Mouse (Mus musculus) liver, embryonic 15.5 days (tissue): ENCODE results near the gene Frmd5. TPM values are rescaled to one million over a fixed set of nuclear protein-coding genes. Genes with fewer than 3 reads are reported as not detected.

Source experiments
- ATAC-seq: fragments of 200-750 bp; cut with Nextera tagmentation; 2 replicates; pipeline ENCODE4 v1.8.0; 2017; ENCODE audit warnings: moderate number of reproducible peaks, mild to moderate bottlenecking, moderate library complexity; ENCODE audit not compliant: insufficient read depth
- H3K27ac ChIP-seq: fragments of 300-500 bp; sonication (generic); replicated peaks from 2 replicates; pipeline ENCODE4 v1.5.1; 2015; ENCODE audit warnings: mild to moderate bottlenecking, inconsistent platforms
- H3K27me3 ChIP-seq: fragments of 300-500 bp; sonication (generic); 2 replicates; pipeline ENCODE4 v1.6.1; 2015; ENCODE audit warnings: mild to moderate bottlenecking, inconsistent platforms
- H3K36me3 ChIP-seq: fragments of 300-500 bp; sonication (generic); replicated peaks from 2 replicates; pipeline ENCODE4 v1.6.1; 2015; ENCODE audit warnings: moderate library complexity, mild to moderate bottlenecking, inconsistent platforms
- H3K4me1 ChIP-seq: fragments of 300-500 bp; sonication (generic); replicated peaks from 2 replicates; pipeline ENCODE4 v1.6.1; 2015; ENCODE audit warnings: inconsistent platforms
- H3K4me2 ChIP-seq: fragments of 300-500 bp; sonication (generic); 2 replicates; pipeline ENCODE4 v1.6.1; 2015; ENCODE audit warnings: moderate library complexity, mild to moderate bottlenecking, inconsistent platforms
- H3K4me3 ChIP-seq: fragments of 300-500 bp; sonication (generic); replicated peaks from 2 replicates; pipeline ENCODE4 v1.5.1; 2015; ENCODE audit warnings: mild to moderate bottlenecking, inconsistent platforms
- H3K9ac ChIP-seq: fragments of 300-500 bp; sonication (generic); 2 replicates; pipeline ENCODE4 v1.6.1; 2015; ENCODE audit warnings: moderate library complexity, mild to moderate bottlenecking, inconsistent platforms
- H3K9me3 ChIP-seq: fragments of 300-500 bp; sonication (generic); replicated peaks from 2 replicates; pipeline ENCODE4 v1.6.1; 2016; ENCODE audit warnings: inconsistent platforms
- WGBS: fragments of 180-500 bp; shearing (Covaris S2); methylation state at CpG from one replicate; pipeline ENCODE4 v1.1.7; 2015; ENCODE audit warnings: mixed read lengths; ENCODE audit not compliant: insufficient replicate concordance; 5-methylcytosine and 5-hydroxymethylcytosine counted together
- polyA plus RNA-seq: library from polyadenylated mRNA; unstranded; fragments of >200 nt; fragmentation: Nextera tagmentation; extraction: Ambion mirVana; gene quantifications from 2 replicates; pipeline ENCODE4 v1.2.1, GENCODE M21; 2015

Frmd5 gene
- polyA plus RNA-seq, 1 experiment from 2014 or later = 0.13 TPM

DNA sequence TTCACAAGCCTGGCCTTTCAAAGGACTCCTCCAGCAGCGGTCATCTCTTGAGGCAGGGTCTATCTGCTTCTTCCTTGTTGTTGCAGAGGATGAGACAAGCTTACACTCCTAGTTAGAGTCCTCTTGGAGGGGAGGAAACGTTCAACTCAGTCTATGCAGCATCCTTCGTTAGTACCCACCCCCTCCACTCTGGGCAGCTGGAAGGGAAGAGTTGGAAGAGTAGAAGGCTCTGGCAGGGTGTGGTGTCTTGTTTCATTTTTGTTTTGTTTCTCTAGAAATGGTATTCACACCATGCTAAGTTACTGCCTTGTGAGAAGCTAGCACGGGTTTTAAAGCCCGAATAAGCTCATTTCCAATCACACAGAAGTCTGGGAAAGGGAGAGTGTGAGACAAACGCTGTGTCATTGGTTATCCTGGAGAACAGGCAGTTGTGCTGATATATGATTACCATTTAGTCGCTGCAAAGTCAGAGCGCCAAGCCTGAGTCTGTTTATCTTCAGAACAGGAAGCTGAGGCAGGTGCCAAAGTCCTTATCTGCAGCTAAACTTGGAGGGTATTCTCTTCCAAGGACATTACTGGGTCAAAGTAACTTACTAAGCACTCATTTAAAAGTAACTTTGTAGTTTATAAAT lies 212.1 kb downstream of the Frmd5 start:
- Histone ChIP-seq H3K9ac (no peak overlapping the region), H3K36me3 (no peaks in the 10 kb centered on the region), H3K27ac (no peak overlapping the region), H3K4me3 (no peak overlapping the region), H3K9me3 (no peaks in the 10 kb centered on the region), H3K4me2 (peak overlapping the region; percentile 31; the same call in 1 of the 2 replicates), H3K27me3 (0 out of 2 replicates have a peak, but pooled peaks cover 5% of the 10 kb centered on the region), H3K4me1 (peaks cover 18% of the 10 kb centered on the region)
- WGBS = 11% methylated on average over 8 of the region's 8 CpGs
- ATAC-seq = peak; percentile 56

DNA sequence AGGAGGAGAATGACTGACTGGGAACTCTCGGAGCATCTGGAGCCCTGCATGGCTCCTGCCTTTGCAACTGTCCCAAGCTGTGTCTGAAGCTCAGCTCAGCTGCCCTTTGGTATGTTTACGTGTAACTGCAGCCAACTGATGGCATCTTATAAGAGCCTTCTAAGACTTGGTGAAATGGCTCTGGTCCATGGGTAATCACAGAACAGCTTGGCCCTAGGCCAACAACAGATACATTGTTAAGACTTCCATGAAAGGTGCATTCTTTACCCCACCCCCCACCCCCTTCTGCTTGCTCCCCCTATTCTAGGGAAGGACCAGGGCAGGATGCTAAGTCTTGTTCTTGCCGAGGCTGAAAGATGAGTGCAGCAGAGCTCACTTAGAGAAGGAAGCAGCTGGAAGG lies 212.8 kb downstream of the Frmd5 start:
- Histone ChIP-seq H3K27me3 (0 out of 2 replicates have a peak, but pooled peaks cover 5% of the 10 kb centered on the region), H3K36me3 (no peaks in the 10 kb centered on the region), H3K4me3 (no peak overlapping the region), H3K9ac (no peak overlapping the region), H3K27ac (no peak overlapping the region), H3K4me1 (peaks cover 18% of the 10 kb centered on the region), H3K4me2 (peak overlapping the region; percentile 31; the same call in 1 of the 2 replicates), H3K9me3 (no peaks in the 10 kb centered on the region)
- WGBS = 32% methylated on average over 3 of the region's 3 CpGs
- no peak for ATAC-seq

DNA sequence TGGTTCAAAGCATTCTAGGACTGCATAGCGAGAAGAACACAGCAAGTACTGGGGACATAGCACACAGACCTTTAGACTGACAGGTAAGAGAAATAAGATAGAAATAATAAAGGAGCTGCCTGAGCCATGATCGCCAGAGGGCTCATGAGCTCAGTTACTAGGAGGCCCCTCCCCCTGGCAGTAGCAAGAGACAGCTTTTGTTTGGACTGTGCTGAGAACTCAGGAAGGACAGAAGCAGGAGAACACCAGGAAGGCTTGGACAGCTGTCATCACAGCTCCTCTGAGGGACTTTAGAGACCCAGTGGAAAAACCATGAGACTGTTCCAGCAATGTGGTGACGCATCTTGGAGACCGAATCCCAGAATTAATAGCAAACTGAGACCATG lies 218.6 kb downstream of the Frmd5 start:
- H3K9ac ChIP-seq = no peak overlapping the region
- no peaks in the 10 kb centered on the region for H3K36me3 ChIP-seq
- H3K4me3 ChIP-seq = no peak overlapping the region
- H3K27ac ChIP-seq = no peak overlapping the region
- H3K4me1 ChIP-seq = peaks cover 15% of the 10 kb centered on the region
- H3K4me2 ChIP-seq = no peak overlapping the region
- ATAC-seq = no peak
- H3K9me3 ChIP-seq = no peaks in the 10 kb centered on the region
- 52% methylated on average over 4 of the region's 4 CpGs for WGBS
- 0 out of 2 replicates have a peak, but pooled peaks cover 2% of the 10 kb centered on the region for H3K27me3 ChIP-seq

DNA sequence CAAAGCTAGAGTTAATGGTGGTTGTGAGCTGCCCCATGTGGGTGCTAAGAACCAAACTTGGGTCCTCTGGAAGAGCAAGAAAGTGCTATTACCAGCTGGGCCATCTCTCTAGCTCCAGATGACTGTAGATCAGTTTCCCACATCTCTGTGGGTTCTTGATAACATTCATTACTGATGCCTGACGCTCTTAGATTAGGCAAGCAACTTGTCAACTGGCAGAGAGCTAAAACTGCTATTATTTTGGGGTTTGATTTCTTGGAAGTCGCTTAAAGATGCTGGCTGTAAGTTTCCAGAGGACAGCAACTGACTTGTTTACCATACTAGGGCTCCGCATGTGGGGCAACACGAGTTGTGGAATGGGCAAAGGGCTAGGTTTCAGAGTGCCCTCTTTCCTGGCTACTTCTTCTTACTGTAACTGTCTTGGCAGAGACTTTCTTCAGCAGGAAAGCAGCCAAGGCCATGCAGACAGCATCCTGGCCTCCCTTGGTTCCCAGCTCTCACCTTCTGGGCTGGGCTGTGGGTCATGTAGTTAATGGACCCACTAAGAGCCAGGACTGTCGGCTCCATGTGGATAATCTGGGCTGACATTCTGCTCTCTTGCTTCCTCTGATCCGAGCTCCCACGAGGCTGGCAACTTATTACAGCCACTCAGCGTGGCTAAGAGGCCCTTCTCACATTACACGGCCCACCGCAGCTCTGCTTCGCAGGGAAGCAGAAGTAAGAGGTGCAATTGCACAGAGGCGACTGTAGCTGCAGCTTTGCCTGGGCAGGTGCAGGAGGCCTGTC lies 219.2 kb downstream of the Frmd5 start:
- Histone ChIP-seq H3K9me3 (no peaks in the 10 kb centered on the region), H3K36me3 (no peaks in the 10 kb centered on the region), H3K27me3 (0 out of 2 replicates have a peak, but pooled peaks cover 2% of the 10 kb centered on the region), H3K4me2 (no peak overlapping the region), H3K9ac (no peak overlapping the region), H3K27ac (no peak overlapping the region), H3K4me1 (peaks cover 15% of the 10 kb centered on the region), H3K4me3 (no peak overlapping the region)
- ATAC-seq = no peak; the same call in 1 of the 2 replicates
- WGBS = 11% methylated on average over 12 of the region's 12 CpGs

DNA sequence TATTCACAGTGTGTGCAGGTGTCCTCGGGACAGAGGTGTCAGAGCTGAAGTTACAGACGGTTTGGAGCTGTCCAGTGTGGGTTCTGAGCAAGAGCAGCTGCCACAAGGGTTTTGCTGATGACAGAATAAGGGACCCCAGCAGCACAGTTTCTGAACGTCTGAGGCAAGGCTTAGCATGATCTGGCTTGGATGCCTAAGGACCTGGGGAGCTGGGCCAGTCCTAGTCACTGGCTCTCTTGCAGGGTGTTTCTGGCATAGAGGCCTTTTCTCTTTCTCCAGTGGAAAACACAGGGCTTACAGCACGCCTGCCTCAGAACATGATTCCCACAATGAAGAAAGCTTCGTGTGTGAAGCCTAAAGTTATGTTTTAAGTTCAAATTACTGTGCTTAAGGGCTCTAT lies 222.2 kb downstream of the Frmd5 start:
- ATAC-seq = no peak
- WGBS = 49% methylated on average over 5 of the region's 5 CpGs
- Histone ChIP-seq H3K9me3 (no peaks in the 10 kb centered on the region), H3K4me1 (peaks cover 15% of the 10 kb centered on the region), H3K27ac (no peak overlapping the region), H3K36me3 (no peaks in the 10 kb centered on the region), H3K4me3 (no peak overlapping the region), H3K4me2 (no peak overlapping the region), H3K9ac (no peak overlapping the region), H3K27me3 (no peaks in the 10 kb centered on the region)

DNA sequence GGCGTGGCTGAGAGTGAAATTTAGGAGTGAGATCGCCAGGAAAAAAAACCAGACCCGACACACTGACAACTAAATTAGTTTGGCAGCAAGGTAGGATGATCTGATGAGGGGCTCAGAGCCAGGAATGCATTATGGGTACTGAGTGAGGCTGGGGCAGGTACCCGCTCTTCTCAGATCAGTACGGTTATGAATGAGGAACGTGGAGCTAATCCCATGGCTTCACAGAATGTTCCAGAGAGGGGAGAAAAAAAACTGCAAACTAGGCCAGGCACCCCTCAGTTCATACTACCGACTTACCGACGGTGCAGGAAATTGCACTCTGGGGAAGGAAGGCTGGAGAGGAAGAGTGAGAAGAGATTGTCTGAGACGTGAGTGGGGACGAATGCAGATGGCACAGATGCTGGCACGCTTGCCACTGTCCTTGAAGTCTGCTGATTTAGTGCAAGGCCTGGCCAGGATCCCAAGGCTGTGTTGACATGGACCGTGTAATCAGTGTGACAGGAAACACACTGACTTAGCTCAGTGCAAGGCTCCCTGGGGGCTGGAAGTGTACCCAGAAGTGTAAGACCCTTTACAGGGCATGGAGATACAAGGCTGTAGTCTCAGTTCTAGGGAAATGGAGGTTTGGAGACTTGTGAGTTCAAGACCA lies 223.3 kb downstream of the Frmd5 start:
- Histone ChIP-seq H3K36me3 (no peaks in the 10 kb centered on the region), H3K27me3 (no peaks in the 10 kb centered on the region), H3K9me3 (no peaks in the 10 kb centered on the region), H3K4me2 (no peak overlapping the region), H3K4me1 (peaks cover 14% of the 10 kb centered on the region), H3K4me3 (no peak overlapping the region), H3K9ac (no peak overlapping the region), H3K27ac (no peak overlapping the region)
- no peak for ATAC-seq
- WGBS = 45% methylated on average over 13 of the region's 13 CpGs

DNA sequence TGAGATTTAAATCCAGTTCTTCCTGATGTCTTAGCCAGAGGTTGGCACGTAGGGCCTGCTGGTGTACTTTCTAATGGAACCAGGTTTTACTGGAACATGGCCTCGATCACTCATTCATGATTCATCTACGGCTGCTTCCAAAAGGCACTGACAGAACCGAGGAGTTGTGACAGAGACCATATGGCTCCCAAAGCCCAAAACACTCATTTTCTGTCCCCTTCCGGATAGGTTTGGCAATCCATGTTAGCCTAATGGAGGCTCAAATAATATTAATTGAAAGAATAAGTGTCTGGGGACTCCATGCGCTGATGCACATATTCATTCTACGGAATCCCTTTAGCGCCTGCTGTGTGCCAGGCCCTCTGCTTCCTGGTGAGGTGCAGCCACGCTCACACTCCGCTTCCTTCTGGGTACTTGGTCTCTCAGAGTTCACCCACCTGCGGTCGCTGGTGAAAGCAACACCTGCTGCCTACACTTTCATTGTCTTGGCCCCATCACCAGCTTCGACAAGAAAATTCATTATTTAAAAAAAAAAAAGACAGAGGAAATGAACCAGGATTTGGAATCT lies 224.0 kb downstream of the Frmd5 start:
- Histone ChIP-seq H3K4me2 (no peak overlapping the region), H3K27ac (no peak overlapping the region), H3K9me3 (no peaks in the 10 kb centered on the region), H3K4me3 (no peak overlapping the region), H3K4me1 (peaks cover 7% of the 10 kb centered on the region), H3K9ac (no peak overlapping the region), H3K36me3 (no peaks in the 10 kb centered on the region), H3K27me3 (no peaks in the 10 kb centered on the region)
- 73% methylated on average over 13 of the region's 13 CpGs for WGBS
- ATAC-seq = no peak

DNA sequence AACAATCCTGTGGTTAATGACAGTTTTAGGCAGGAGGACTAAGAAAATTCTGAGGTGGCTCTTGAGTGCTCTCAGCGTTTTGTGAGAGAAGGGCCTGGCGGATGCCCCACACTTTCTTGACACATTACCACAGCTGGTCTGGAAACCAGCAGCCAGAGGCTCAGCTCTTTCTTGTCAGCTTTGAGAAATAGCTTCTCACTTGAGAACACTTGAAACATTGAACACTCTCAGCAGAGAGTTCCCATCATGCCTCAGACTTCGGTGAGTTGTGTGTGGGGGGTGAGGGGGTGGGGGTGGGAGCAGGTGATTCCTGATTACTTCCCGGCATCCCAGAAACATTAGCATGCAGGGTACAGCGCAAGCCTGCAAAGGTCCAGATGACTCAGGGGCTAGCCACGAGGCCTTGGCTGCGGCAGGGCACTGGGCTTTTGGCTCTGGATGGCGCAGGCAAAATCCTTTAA lies 231.1 kb downstream of the Frmd5 start:
- H3K4me1 ChIP-seq = 0 out of 2 replicates have a peak, but pooled peaks cover 3% of the 10 kb centered on the region
- no peak overlapping the region for H3K4me3 ChIP-seq
- H3K9ac ChIP-seq = no peak overlapping the region
- no peak for ATAC-seq
- H3K27me3 ChIP-seq = no peaks in the 10 kb centered on the region
- 69% methylated on average over 8 of the region's 8 CpGs for WGBS
- H3K27ac ChIP-seq = no peak overlapping the region
- no peaks in the 10 kb centered on the region for H3K36me3 ChIP-seq
- H3K9me3 ChIP-seq = no peaks in the 10 kb centered on the region
- H3K4me2 ChIP-seq = no peak overlapping the region

DNA sequence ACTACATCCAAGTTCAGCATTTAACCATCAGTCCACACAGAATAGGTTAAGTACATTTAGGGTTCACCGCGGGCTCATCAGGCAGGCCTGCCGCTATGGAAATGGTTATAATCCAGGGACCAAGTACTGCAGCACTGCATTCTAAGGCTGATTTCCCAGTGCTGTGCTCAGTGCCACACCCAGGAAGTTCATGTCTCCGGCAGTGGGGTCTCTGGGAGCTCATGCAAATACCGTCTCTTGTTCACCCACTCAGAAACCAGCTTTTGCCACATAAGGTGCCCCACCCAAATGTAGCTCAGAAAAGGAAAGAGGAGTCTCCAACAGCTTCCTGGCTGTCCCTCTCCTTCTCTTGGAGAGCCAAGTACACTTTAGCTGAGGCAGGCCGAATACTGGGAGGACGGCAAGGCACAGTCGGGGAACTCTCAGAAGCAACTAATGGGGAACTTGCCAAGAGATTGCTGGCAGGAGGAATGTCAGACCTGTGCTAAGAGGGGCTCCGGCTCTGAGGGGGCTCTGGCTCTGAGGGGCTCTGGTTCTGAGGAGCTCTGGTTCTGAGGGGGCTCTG lies 232.7 kb downstream of the Frmd5 start:
- no peaks in the 10 kb centered on the region for H3K27me3 ChIP-seq
- no peaks in the 10 kb centered on the region for H3K36me3 ChIP-seq
- no peak overlapping the region for H3K4me2 ChIP-seq
- H3K4me3 ChIP-seq = no peak overlapping the region
- no peak for ATAC-seq
- no peaks in the 10 kb centered on the region for H3K9me3 ChIP-seq
- 53% methylated on average over 9 of the region's 9 CpGs for WGBS
- 0 out of 2 replicates have a peak, but pooled peaks cover 3% of the 10 kb centered on the region for H3K4me1 ChIP-seq
- no peak overlapping the region for H3K27ac ChIP-seq
- H3K9ac ChIP-seq = no peak overlapping the region

DNA sequence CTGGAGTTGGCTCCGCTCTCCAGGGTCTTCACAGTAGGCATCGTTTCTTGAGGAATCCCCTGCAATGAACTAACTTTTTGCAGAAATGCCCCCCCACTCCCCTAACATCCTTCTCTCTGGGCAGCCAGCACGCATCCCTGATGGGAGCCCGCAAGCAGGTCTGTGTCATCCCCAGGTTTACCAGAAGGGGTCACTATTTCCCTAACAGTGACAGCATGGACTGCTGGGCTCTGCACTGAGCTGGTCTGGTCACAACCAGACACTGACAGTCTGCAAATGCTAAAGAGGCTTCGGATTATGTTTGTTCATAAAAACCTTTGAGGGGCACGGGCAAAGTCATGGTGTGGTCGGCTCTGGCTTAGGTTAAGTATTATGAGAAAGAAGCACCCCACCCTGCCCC lies 235.1 kb downstream of the Frmd5 start:
- no peaks in the 10 kb centered on the region for H3K9me3 ChIP-seq
- H3K9ac ChIP-seq = no peak overlapping the region
- WGBS = 8% methylated on average over 7 of the region's 7 CpGs
- H3K36me3 ChIP-seq = no peaks in the 10 kb centered on the region
- H3K27me3 ChIP-seq = no peaks in the 10 kb centered on the region
- H3K4me2 ChIP-seq = no peak overlapping the region
- H3K4me3 ChIP-seq = no peak overlapping the region
- ATAC-seq = no peak
- no peak overlapping the region for H3K27ac ChIP-seq
- H3K4me1 ChIP-seq = 0 out of 2 replicates have a peak, but pooled peaks cover 3% of the 10 kb centered on the region
